Mouse (Mus musculus): Measurements from ENCODE around the gene Aox2.

Gene Aox2

DNA sequence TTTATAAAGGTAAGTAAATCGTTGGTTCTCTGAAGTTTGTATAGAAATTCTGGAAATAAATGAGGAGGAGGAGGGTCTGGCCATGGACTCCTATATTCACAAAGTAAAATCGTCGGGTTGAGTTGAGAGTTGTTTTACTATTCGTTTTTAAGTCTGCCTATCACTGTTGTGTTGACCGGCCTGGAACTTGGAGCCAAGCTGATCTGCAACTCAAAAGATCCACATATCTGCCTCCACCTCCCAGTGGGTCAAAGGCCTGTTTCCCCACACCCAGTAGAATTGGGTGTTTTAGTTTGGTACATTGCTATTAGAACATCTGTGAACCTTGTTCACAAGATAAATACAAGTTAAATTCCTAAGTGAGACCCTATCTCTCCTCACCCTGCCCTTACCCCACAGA is 125.6 kb downstream of the Aox2 start:
- no peak for DNase-seq (ENCODE audit: low spot score)

DNA sequence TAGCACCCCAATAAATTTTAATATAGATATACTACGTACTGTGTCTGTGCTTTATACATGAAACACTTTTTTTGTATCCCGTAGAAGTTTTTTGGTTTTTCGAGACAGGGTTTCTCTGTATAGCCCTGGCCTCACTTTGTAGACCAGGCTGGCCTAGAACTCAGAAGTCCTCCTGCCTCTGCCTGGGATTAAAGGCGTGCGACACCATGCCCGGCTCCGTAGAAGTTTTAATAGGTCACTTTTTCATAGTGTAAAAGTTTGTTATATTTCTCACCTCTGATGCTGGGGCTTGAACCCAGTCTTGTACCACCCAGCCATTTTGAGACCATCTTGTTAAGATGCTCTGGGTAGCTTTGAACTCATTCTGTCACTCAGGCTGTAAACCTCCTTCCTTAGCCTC is 129.2 kb downstream of the Aox2 start:
- no peak for DNase-seq (ENCODE audit: low spot score)

DNA sequence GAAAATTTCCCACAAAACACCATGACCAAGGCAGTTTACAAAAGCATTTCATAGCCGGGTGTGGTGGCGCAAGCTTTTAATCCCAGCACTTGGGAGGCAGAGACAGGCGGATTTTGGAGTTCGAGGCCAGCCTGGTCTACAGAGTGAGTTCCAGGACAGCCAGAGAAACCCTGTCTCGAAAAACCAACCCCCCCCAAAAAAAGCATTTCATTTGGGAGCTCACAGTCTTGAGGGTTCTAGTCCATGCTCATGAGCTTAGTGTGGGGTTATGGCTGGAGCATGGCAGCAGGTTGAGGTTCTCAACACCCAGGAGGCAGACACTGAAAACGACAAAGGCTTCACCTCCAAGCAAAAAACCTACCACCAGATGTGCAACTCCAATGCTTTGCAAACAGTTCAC is 130.0 kb downstream of the Aox2 start:
- no peak for DNase-seq (ENCODE audit: low spot score)

DNA sequence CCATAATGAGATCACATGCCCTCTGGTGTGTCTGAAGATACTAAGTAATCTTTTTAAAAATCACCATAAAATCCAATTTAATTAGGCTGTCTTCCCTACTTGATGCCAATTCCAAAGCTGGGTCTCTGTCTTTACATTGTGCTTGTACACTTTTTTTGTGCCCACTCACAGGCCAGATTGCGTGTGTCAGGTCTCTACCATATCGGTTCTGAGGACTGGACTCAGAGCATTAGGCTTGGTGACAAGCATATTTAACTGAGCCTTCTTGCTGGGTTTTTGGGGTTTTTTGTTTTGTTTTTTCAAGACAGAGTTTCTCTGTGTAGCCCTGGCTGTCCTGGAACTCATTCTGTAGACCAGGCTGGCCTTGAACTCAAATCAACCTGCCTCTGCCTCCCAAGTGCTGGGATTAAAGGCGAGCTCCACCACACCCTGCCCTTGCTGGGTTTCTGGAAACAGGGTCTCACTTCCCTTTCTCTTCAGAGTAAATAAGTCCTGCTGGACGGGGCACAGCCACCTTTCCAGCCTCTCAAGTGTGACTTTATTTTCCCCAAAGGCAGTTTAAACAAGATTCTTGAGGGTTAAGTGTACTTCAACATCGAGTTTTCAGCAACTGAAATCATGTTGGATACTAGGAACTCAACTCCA is 131.5 kb downstream of the Aox2 start:
- no peak for DNase-seq (ENCODE audit: low spot score)

- DNase-seq (ENCODE audit: low spot score), result no peak
These were observed 132.1 kb downstream of the Aox2 start for GRCm38 (mm10) chr1:58410198-58410588.

GRCm38 (mm10) chr1:58410776-58411175 is 132.7 kb downstream of the Aox2 start:
- no peak for DNase-seq (ENCODE audit: low spot score)

- no peak for DNase-seq (ENCODE audit: low spot score)
These were observed 137.3 kb downstream of the Aox2 start for GRCm38 (mm10) chr1:58415442-58415841.

GRCm38 (mm10) chr1:58416048-58416447 is 137.9 kb downstream of the Aox2 start:
- no peak for DNase-seq (ENCODE audit: low spot score)

- no peak for DNase-seq (ENCODE audit: low spot score)
These were observed 141.9 kb downstream of the Aox2 start for GRCm38 (mm10) chr1:58420032-58420431.

GRCm38 (mm10) chr1:58420961-58421360 is 142.8 kb downstream of the Aox2 start:
- no peak for DNase-seq (ENCODE audit: low spot score)

DNA sequence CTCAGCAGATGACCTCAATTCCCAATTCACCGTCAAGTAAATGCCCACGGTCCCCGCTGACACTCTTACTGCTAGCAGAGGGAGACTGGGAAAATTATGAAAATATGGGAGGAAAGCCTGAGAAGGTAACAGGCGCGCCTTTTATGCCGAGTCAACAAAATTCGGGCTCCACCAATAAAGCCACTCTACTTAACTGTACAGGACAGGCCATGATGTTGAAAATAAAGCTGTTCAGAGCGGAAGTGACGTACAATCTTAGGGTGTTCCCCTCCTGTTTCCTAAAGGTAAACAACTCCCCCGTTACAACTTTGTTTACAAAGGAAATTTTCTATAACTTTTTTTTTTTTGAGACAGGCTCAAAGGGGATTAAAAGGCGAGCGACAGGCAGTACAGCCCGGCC is 144.8 kb downstream of the Aox2 start:
- peak; percentile 82 for DNase-seq (ENCODE audit: low spot score)

- DNase-seq (ENCODE audit: low spot score), result peak; percentile 97
These were observed 145.5 kb downstream of the Aox2 start, which contains the start of gene Clk1 for GRCm38 (mm10) chr1:58423371-58424248. Gene Clk1 (minus strand): TSS chr1:58424066.

DNA sequence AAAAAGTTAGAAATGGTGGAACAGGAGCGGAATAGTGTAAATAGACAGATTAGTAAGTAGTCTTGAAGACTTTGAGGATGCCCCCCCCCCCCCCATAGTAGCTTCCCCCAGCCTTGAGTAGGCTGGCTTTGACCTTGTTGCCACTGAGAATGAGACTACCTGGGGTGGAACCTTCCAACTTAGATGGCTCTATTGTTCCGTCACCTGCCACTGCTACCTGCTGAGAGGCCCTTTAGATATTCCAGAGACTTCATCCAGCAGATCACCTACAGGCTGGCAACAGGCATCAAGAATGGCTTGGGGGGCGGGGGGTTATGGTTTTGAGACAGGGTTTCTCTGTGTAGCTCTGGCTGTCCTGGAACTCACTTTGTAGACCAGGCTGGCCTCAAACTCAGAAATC is 146.4 kb downstream of the Aox2 start:
- no peak for DNase-seq (ENCODE audit: low spot score)
